Mouse (Mus musculus) frontal cortex, postnatal 10 days (tissue): ENCODE data around the gene BC004004.
"Not testable (repeated sequence)": the region's sequence is repeated elsewhere in the genome, so short reads cannot be mapped to it uniquely, and the experiment has no call there.

Experiments
- DNase-seq, 2 experiments: peaks; one replicate each; pipeline ENCODE4 v3.0.0; 2022; ENCODE audit warnings: low spot score in 2 of 2, mixed read lengths in 1 of 2

BC004004 gene

GRCm38 (mm10) chr17:29259489-29259888 lies 9.1 kb upstream of the BC004004 start:
- DNase-seq, result peak in 1 of 2 experiments; percentile 63

DNA sequence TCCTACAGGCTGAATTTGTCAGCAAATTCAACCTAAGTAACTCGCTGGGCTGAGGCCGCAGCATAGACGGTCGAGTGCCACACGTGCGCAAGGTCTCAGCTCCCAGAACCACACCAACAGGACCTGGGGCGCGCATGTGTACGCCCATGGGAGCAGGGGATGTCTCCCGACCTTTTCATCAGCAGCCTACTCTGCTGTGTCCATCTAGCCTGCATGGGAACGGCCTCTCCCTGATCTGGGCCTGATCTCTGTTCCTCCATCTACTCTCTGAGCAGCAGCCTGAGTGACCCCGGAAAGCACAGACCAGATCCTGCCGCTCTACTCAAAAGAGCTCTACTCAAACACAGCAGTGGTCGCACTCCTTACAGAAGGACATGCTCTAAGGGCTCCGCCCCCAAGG lies 8.1 kb upstream of the BC004004 start:
- no peak for DNase-seq

DNA sequence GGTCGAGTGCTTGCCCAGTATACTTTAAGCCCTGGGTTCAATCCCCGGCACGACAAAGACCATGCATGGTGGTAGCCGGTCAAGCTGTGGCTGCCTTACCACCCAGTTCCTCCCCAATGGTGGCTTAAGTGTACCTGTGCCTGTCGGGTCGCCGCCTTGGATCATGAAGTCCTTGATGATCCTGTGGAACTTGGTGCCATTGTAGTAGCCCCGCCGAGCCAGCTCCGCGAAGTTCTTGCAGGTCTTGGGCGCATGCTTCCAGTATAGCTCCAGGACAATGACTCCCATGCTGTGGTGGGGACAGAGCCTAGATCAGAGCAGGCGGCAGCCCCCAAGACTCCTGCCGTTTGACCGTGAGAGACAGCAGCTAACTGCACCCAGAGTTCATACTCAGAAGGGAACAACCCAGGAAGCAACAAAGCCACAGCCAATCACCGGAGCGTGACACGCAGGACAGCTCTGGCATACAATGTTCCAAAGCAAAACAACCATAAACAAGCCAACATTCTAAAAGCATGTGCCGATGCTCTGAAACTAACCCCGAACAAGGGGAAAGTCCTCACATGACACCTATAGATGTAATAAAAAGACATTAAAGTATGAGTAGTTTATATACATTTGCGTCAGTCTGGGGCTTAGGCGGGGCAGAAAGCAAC lies 6.9 kb upstream of the BC004004 start:
- no peak for DNase-seq

- DNase-seq, result no peak
These were observed 6.3 kb upstream of the BC004004 start for GRCm38 (mm10) chr17:29262259-29262649.

GRCm38 (mm10) chr17:29263417-29263816 lies 5.2 kb upstream of the BC004004 start:
- no peak for DNase-seq

DNA sequence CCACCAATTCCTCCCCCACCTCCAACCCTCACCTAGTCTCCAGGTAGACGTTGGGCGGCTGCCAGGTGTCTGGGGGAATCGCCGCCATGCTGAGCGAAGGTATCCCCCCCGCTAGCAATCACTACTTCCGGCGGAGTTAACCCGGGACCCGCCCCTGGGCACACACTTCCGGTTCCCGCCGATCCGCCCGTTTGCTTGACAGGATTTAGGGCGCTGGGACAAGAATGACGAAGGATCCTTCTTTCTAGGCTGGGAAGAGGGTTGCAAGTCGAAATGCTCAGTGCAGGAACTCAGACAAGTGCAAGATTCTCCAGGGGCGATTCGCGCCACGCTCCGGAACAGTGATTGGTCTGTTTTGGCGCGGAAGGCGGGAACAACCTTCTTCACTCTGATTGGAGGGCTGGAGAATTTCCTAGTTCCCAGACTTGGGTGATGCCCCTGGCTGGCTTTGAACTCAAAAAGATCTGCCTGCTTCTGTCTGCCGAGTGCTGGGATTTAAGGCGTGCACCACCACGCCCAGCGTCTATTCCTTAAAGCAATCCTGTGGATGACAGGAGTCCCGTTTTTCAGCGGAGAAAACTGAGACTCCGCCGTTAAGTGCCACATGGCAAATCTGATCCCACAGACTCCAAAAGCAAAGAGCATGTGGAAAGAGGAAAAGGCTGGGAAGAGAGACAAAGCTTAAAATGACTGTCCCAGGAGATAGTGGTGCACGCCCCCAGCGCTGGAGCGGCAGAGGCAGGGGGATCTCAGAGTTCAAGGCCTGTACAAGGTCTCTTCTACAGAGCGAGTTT lies 4.6 kb upstream of the BC004004 start, which contains the start of gene Ppil1:
Gene Ppil1 (minus strand): TSS at position 347 of the 794 bp plus-strand sequence.
- peak; percentile 68 to 79 for DNase-seq

DNA sequence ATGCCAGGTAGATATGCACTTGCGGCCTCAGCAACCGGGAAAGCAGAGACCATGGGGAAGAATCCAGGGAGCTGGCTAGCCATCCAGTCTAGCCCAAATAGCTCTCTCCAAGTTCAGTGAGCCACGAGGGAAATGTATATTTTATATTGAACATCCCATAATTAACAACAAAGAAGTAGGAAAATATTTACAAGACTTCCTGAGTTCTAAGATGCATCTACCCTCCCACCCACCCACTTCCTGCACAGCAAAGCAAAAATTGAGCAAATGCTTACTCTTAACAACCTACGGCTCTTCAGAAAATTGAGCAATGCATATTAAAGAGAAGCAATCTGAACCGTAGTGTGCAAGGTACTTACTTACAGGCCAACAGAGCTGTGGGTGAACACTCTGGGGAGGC lies 3.8 kb upstream of the BC004004 start:
- DNase-seq, result no peak

GRCm38 (mm10) chr17:29267040-29267439 lies 1.5 kb upstream of the BC004004 start:
- DNase-seq, result not testable (repeated sequence)

DNA sequence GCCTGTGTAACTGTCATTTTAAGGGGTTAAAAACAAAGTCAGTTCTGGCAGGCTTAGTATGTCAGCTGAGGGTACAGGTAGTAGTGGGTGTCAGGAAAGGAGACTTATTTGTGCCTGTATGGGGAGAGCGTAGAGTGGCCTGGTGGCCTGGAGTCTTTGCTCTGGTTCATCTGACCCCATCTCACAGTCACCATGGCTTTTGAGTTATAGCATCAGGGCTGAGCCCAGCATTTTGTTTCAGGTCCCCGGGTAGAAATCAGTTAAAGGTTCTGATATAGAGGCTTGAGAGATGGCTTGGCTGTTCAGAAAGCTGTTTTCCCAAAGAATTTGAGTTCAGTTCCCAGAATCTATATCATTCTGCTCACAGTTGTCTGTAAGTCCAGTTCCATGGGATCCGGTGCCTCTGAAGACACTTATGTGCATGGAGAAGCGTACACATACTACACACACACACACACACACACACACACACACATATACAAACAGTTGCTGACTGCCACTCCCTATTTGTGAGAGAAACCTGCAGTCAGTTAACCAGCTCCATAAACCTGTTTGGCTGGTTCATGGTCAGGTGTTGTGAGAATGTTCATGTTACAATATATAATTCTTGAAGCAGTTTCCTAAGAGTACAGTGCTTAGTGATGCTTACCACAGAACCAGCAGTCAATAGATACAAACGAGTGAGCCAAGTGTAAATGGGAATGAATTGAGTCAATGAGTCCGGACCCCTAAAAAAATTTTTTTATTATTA lies 482 bp upstream of the BC004004 start:
- DNase-seq, result no peak

- DNase-seq, result no peak
These were observed 740 bp downstream of the BC004004 start for GRCm38 (mm10) chr17:29269349-29269706.

GRCm38 (mm10) chr17:29270148-29270698 lies 1.6 kb downstream of the BC004004 start:
- no peak for DNase-seq

DNA sequence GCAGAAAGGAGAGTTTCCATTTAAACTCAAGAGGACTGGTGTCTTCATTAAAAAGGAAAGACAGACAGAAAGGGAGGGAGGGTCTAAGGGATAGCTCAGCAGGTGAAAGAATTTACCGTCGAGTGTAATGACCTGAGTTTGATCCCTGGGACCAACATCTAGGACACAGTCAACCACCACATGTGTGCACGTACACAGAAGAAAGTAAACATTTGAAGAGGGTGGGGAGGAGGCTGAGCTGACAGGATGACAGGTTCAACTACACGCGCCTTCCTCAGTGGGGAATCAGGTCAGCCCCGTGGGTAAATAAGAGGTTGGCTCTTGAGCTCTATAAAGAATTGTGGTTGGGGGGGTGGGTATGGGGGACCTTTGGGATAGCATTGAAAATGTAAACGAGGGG lies 4.6 kb downstream of the BC004004 start:
- DNase-seq, result no peak

- no peak for DNase-seq
These were observed 5.3 kb downstream of the BC004004 start for GRCm38 (mm10) chr17:29273889-29274288.

- no peak for DNase-seq
These were observed 11.8 kb downstream of the BC004004 start for GRCm38 (mm10) chr17:29280422-29280821.

GRCm38 (mm10) chr17:29281541-29281940 lies 13.0 kb downstream of the BC004004 start:
- DNase-seq, result no peak

- DNase-seq, result no peak
These were observed 13.8 kb downstream of the BC004004 start for GRCm38 (mm10) chr17:29282216-29282952.

GRCm38 (mm10) chr17:29291793-29292192 lies 23.2 kb downstream of the BC004004 start:
- no peak for DNase-seq

- DNase-seq, result no peak
These were observed 24.4 kb downstream of the BC004004 start for GRCm38 (mm10) chr17:29292996-29293395.

GRCm38 (mm10) chr17:29293807-29294605 lies 25.4 kb downstream of the BC004004 start:
- DNase-seq, result no peak

- no peak for DNase-seq
These were observed 27.2 kb downstream of the BC004004 start for GRCm38 (mm10) chr17:29295835-29296234.

- no peak for DNase-seq
These were observed 28.7 kb downstream of the BC004004 start for GRCm38 (mm10) chr17:29297321-29297720.
